Mouse (Mus musculus) liver, adult 2 months (tissue): Measurements from ENCODE around the gene Fstl1.

Source experiments
- CTCF ChIP-seq: fragments of 200-500 bp; IDR thresholded peaks from 2 replicates; pipeline ENCODE4 v1.5.1; 2011; ENCODE audit warnings: low read depth, low read length, control low read depth
- POLR2A ChIP-seq: fragments of 200-500 bp; IDR thresholded peaks from 2 replicates; pipeline ENCODE4 v1.6.1; 2011; ENCODE audit warnings: low read length, control low read depth; ENCODE audit not compliant: insufficient read depth; ENCODE audit errors: extremely low read depth

DNA sequence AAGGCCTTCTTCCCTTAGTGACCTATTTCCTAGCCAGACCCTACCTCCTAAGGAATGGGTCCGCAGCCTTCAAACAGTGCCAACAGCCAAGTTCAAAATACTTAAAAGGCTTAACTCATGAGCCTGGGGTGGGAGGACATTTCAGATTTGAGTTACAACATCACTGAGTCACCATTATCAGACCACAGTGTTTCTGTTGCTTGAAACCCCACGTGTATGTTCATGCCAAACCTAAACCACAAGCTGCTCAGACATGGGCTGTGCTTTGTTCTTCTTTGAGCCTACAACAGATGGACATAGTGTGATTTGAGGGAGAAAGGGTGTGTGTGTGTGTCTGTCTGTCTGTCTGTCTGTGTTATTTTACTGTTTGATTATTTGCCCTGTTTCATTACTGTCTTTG lies 24.4 kb downstream of the Fstl1 start:
- no peak for TF ChIP-seq CTCF
- TF ChIP-seq POLR2A: no peak
